Mouse (Mus musculus) limb, embryonic 13.5 days (tissue): ENCODE measurements around the gene Tnfrsf1b. TPM values are rescaled to one million over a fixed set of nuclear protein-coding genes. Genes with fewer than 3 reads are reported as not detected.

Experiments used
- ATAC-seq: fragments of 200-750 bp; cut with Nextera tagmentation; 2 replicates; pipeline ENCODE4 v1.8.0; 2017; ENCODE audit warnings: low read depth, moderate number of reproducible peaks, moderate TSS enrichment; ENCODE audit not compliant: low FRiP score
- H3K27ac ChIP-seq: fragments of 300-500 bp; sonication (generic); 2 replicates; pipeline ENCODE4 v1.5.1; 2015; ENCODE audit warnings: inconsistent platforms, mild to moderate bottlenecking, moderate library complexity
- H3K27me3 ChIP-seq: fragments of 300-500 bp; sonication (generic); 2 replicates; pipeline ENCODE4 v1.6.1; 2015; ENCODE audit warnings: mild to moderate bottlenecking, inconsistent platforms
- H3K36me3 ChIP-seq: fragments of 300-500 bp; sonication (generic); 2 replicates; pipeline ENCODE4 v1.6.1; 2015; ENCODE audit warnings: inconsistent platforms, mild to moderate bottlenecking, moderate library complexity
- H3K4me1 ChIP-seq: fragments of 300-500 bp; sonication (generic); 2 replicates; pipeline ENCODE4 v1.6.1; 2015; ENCODE audit warnings: inconsistent platforms
- H3K4me2 ChIP-seq: fragments of 300-500 bp; sonication (generic); replicated peaks from 2 replicates; pipeline ENCODE4 v1.6.1; 2015; ENCODE audit warnings: inconsistent platforms, mild to moderate bottlenecking, moderate library complexity
- H3K4me3 ChIP-seq: fragments of 300-500 bp; sonication (generic); 2 replicates; pipeline ENCODE4 v1.5.1; 2015; ENCODE audit warnings: moderate library complexity, mild to moderate bottlenecking, inconsistent platforms
- H3K9ac ChIP-seq: fragments of 300-500 bp; sonication (generic); 2 replicates; pipeline ENCODE4 v1.6.1; 2015; ENCODE audit warnings: mild to moderate bottlenecking, inconsistent platforms
- H3K9me3 ChIP-seq: fragments of 300-500 bp; sonication (generic); 2 replicates; pipeline ENCODE4 v1.6.1; 2016; ENCODE audit warnings: inconsistent platforms
- WGBS: fragments of 180-500 bp; shearing (Covaris S2); methylation state at CpG from one replicate; pipeline ENCODE4 v1.1.7; 2015; 5-methylcytosine and 5-hydroxymethylcytosine counted together
- polyA plus RNA-seq: library from polyadenylated mRNA; unstranded; fragments of >200 nt; fragmentation: Nextera tagmentation; extraction: Ambion mirVana; gene quantifications from 2 replicates; pipeline ENCODE4 v1.2.1, GENCODE M21; 2015

The Tnfrsf1b gene
- polyA plus RNA-seq, 1 experiment from 2014 or later, result 2.9 TPM

GRCm38 (mm10) chr4:145251546-145251945 is 4.9 kb upstream of the Tnfrsf1b start:
- Histone ChIP-seq H3K27me3 (peaks cover 18% of the 10 kb centered on the region), H3K27ac (no peak overlapping the region), H3K4me2 (no peak overlapping the region), H3K9ac (no peak overlapping the region), H3K4me3 (no peak overlapping the region), H3K36me3 (no peaks in the 10 kb centered on the region), H3K4me1 (peaks cover 6% of the 10 kb centered on the region; the same call in 1 of the 2 replicates), H3K9me3 (no peaks in the 10 kb centered on the region)
- WGBS, result 85% methylated on average over 4 of the region's 4 CpGs
- ATAC-seq, result no peak

GRCm38 (mm10) chr4:145250002-145250401 is 3.3 kb upstream of the Tnfrsf1b start:
- ATAC-seq, result no peak
- H3K4me2 ChIP-seq, result no peak overlapping the region
- peaks cover 33% of the 10 kb centered on the region for H3K27me3 ChIP-seq
- H3K27ac ChIP-seq, result no peak overlapping the region
- H3K4me3 ChIP-seq, result no peak overlapping the region
- H3K36me3 ChIP-seq, result no peaks in the 10 kb centered on the region
- no peak overlapping the region for H3K9ac ChIP-seq
- peaks cover 15% of the 10 kb centered on the region; the same call in 1 of the 2 replicates for H3K4me1 ChIP-seq
- WGBS, result 81% methylated on average over 4 of the region's 4 CpGs
- no peaks in the 10 kb centered on the region for H3K9me3 ChIP-seq

- WGBS, result 60% methylated on average over 2 of the region's 2 CpGs
- Histone ChIP-seq H3K4me2 (no peak overlapping the region), H3K4me3 (no peak overlapping the region), H3K27me3 (peaks cover 37% of the 10 kb centered on the region), H3K36me3 (no peaks in the 10 kb centered on the region), H3K9me3 (no peaks in the 10 kb centered on the region), H3K4me1 (peaks cover 15% of the 10 kb centered on the region; the same call in 1 of the 2 replicates), H3K27ac (no peak overlapping the region), H3K9ac (no peak overlapping the region)
- ATAC-seq, result no peak
Measured at GRCm38 (mm10) chr4:145247556-145247955, 886 bp upstream of the Tnfrsf1b start.

GRCm38 (mm10) chr4:145245581-145245980 is 1.1 kb downstream of the Tnfrsf1b start:
- WGBS, result 87% methylated on average over 3 of the region's 3 CpGs
- Histone ChIP-seq H3K4me1 (peaks cover 15% of the 10 kb centered on the region; the same call in 1 of the 2 replicates), H3K9ac (0 out of 2 replicates have a peak overlapping the region, but pooled peaks have one; percentile 67), H3K36me3 (no peaks in the 10 kb centered on the region), H3K27me3 (peaks cover 37% of the 10 kb centered on the region), H3K27ac (no peak overlapping the region), H3K4me2 (peak overlapping the region; percentile 92), H3K9me3 (no peaks in the 10 kb centered on the region), H3K4me3 (peak overlapping the region; percentile 54)
- no peak for ATAC-seq

GRCm38 (mm10) chr4:145244676-145245075 is 2.0 kb downstream of the Tnfrsf1b start:
- no peaks in the 10 kb centered on the region for H3K9me3 ChIP-seq
- peaks cover 20% of the 10 kb centered on the region for H3K4me1 ChIP-seq
- 98% methylated on average over 2 of the region's 2 CpGs for WGBS
- no peak overlapping the region for H3K27ac ChIP-seq
- no peak for ATAC-seq
- no peak overlapping the region for H3K4me2 ChIP-seq
- H3K36me3 ChIP-seq, result no peaks in the 10 kb centered on the region
- peaks cover 37% of the 10 kb centered on the region for H3K27me3 ChIP-seq
- H3K9ac ChIP-seq, result no peak overlapping the region
- no peak overlapping the region for H3K4me3 ChIP-seq

GRCm38 (mm10) chr4:145242719-145243350 is 3.8 kb downstream of the Tnfrsf1b start:
- no peak overlapping the region for H3K4me3 ChIP-seq
- no peak overlapping the region for H3K4me2 ChIP-seq
- H3K27ac ChIP-seq, result no peak overlapping the region
- no peak overlapping the region for H3K9ac ChIP-seq
- H3K9me3 ChIP-seq, result no peaks in the 10 kb centered on the region
- WGBS, result 60% methylated on average over 1 of the region's 1 CpGs
- no peak for ATAC-seq
- peaks cover 33% of the 10 kb centered on the region for H3K4me1 ChIP-seq
- H3K27me3 ChIP-seq, result peaks cover 32% of the 10 kb centered on the region
- H3K36me3 ChIP-seq, result no peaks in the 10 kb centered on the region

- Histone ChIP-seq H3K9ac (no peak overlapping the region), H3K27ac (no peak overlapping the region), H3K27me3 (peaks cover 11% of the 10 kb centered on the region), H3K4me1 (peaks cover 19% of the 10 kb centered on the region), H3K4me3 (no peak overlapping the region), H3K9me3 (no peaks in the 10 kb centered on the region), H3K4me2 (no peak overlapping the region), H3K36me3 (no peaks in the 10 kb centered on the region)
- WGBS, result 75% methylated on average over 4 of the region's 4 CpGs
- ATAC-seq, result no peak
Measured at GRCm38 (mm10) chr4:145240723-145241231, 5.9 kb downstream of the Tnfrsf1b start.

GRCm38 (mm10) chr4:145239049-145239830 is 7.4 kb downstream of the Tnfrsf1b start:
- Histone ChIP-seq H3K4me3 (no peak overlapping the region), H3K4me1 (peaks cover 18% of the 10 kb centered on the region), H3K9ac (no peak overlapping the region), H3K4me2 (no peak overlapping the region), H3K9me3 (no peaks in the 10 kb centered on the region), H3K27me3 (no peaks in the 10 kb centered on the region; the same call in 1 of the 2 replicates), H3K36me3 (no peaks in the 10 kb centered on the region), H3K27ac (peak overlapping the region; percentile 65)
- WGBS, result 18% methylated on average over 4 of the region's 4 CpGs
- peak; percentile 78 for ATAC-seq

GRCm38 (mm10) chr4:145236027-145236426 is 10.6 kb downstream of the Tnfrsf1b start:
- Histone ChIP-seq H3K27me3 (no peaks in the 10 kb centered on the region), H3K36me3 (no peaks in the 10 kb centered on the region), H3K4me1 (peaks cover 18% of the 10 kb centered on the region), H3K9me3 (no peaks in the 10 kb centered on the region), H3K4me2 (no peak overlapping the region), H3K27ac (no peak overlapping the region), H3K9ac (no peak overlapping the region), H3K4me3 (no peak overlapping the region)
- 91% methylated on average over 7 of the region's 7 CpGs for WGBS
- ATAC-seq, result no peak

- Histone ChIP-seq H3K27ac (no peak overlapping the region), H3K4me1 (peaks cover 8% of the 10 kb centered on the region; the same call in 1 of the 2 replicates), H3K4me2 (no peak overlapping the region), H3K36me3 (no peaks in the 10 kb centered on the region), H3K27me3 (no peaks in the 10 kb centered on the region), H3K9ac (no peak overlapping the region), H3K9me3 (no peaks in the 10 kb centered on the region), H3K4me3 (no peak overlapping the region)
- 50% methylated on average over 3 of the region's 3 CpGs for WGBS
- no peak for ATAC-seq
Measured at GRCm38 (mm10) chr4:145233487-145234228, 13.0 kb downstream of the Tnfrsf1b start.

- no peaks in the 10 kb centered on the region for H3K9me3 ChIP-seq
- H3K27me3 ChIP-seq, result no peaks in the 10 kb centered on the region
- H3K4me1 ChIP-seq, result peaks cover 5% of the 10 kb centered on the region; the same call in 1 of the 2 replicates
- H3K4me2 ChIP-seq, result no peak overlapping the region
- H3K4me3 ChIP-seq, result no peak overlapping the region
- 89% methylated on average over 5 of the region's 5 CpGs for WGBS
- H3K36me3 ChIP-seq, result no peaks in the 10 kb centered on the region
- H3K9ac ChIP-seq, result no peak overlapping the region
- ATAC-seq, result no peak
- no peak overlapping the region for H3K27ac ChIP-seq
Measured at GRCm38 (mm10) chr4:145231732-145232131, 14.9 kb downstream of the Tnfrsf1b start.

- Histone ChIP-seq H3K36me3 (no peaks in the 10 kb centered on the region), H3K4me1 (peaks cover 5% of the 10 kb centered on the region; the same call in 1 of the 2 replicates), H3K9me3 (no peaks in the 10 kb centered on the region), H3K27me3 (no peaks in the 10 kb centered on the region), H3K4me2 (no peak overlapping the region), H3K27ac (no peak overlapping the region), H3K4me3 (no peak overlapping the region), H3K9ac (no peak overlapping the region)
- WGBS, result 80% methylated on average over 2 of the region's 2 CpGs
- no peak for ATAC-seq
Measured at GRCm38 (mm10) chr4:145230647-145231046, 16.0 kb downstream of the Tnfrsf1b start.
